Mouse (Mus musculus): ENCODE results near the gene Tecr. TPM values are rescaled to one million over a fixed set of nuclear protein-coding genes. Genes with fewer than 3 reads are reported as not detected.

Tecr gene
- polyA plus RNA-seq, 1 experiment from 2014 or later = 1,130 TPM

DNA sequence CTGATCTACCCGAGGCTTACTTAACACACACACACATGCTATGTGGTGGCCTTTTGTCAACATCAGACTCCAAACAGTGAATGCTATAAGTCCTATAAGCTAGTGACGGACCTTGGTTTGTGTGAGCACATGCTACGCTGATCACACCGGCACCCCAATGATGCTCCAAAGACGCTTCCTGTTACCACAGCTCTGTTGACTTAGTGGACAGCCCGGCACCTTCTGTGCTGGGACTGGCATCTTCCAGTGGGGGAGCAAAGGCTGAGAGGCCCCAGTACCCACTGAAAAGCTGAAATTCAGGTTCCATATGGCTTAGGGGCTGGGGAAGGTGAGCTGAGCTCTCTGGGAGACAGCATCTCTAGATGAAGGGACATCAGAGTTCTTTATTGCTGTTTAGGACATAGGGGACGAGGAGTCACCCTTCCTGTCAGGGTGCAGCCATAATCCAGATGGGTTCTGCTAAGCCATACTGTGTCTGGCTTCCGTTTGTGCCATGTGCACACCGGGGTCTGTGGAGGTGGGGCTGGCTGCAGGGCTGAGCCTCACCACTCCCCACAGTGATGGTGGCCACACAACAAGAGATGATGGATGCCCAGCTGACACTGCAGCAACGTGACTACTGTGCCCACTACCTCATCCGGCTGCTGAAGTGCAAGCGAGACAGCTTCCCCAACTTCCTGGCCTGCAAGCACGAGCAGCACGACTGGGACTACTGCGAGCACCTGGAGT lies 37.3 kb downstream of the Tecr start:
- H3K4me1 ChIP-seq (replicated peaks) = peaks cover 36% of the 10 kb centered on the region
- no peak overlapping the region for H3K27ac ChIP-seq (replicated peaks)
- WGBS = 84% methylated on average over 15 of the region's 15 CpGs
- no peaks in the 10 kb centered on the region for H3K9me3 ChIP-seq
- H3K36me3 ChIP-seq = peaks cover 47% of the 10 kb centered on the region
- no peaks in the 10 kb centered on the region for H3K27me3 ChIP-seq
- no peak for ATAC-seq (ENCODE audit: low read depth)
- H3K4me2 ChIP-seq = no peak overlapping the region
- no peak overlapping the region for H3K9ac ChIP-seq
- H3K4me3 ChIP-seq = no peak overlapping the region

DNA sequence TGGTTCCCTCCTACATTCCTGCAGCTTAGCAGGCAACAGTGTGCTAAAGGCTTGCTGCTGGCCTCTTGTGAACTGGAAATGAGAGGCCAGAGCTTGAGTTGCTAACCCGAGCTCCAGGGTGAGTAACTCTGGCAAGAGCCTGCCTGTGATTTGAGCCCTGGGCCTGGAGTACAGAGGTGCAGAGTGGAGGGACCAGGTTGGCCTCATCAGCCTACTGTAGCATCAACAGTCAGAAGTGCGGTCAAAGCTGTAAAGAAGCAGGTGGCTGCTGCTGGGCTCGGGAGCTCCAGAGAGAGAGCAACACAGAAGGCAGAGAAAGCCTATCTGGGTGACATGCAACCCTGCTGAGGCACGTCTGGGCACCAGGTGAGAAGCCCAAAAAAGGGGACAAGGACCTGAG lies 38.6 kb downstream of the Tecr start:
- ATAC-seq (ENCODE audit: low read depth) = no peak
- H3K27ac ChIP-seq (replicated peaks) = no peak overlapping the region
- no peak overlapping the region for H3K4me3 ChIP-seq
- H3K4me2 ChIP-seq = no peak overlapping the region
- H3K27me3 ChIP-seq = no peaks in the 10 kb centered on the region
- 79% methylated on average over 4 of the region's 4 CpGs for WGBS
- no peaks in the 10 kb centered on the region for H3K9me3 ChIP-seq
- H3K4me1 ChIP-seq (replicated peaks) = peaks cover 23% of the 10 kb centered on the region
- peaks cover 45% of the 10 kb centered on the region for H3K36me3 ChIP-seq
- no peak overlapping the region for H3K9ac ChIP-seq

DNA sequence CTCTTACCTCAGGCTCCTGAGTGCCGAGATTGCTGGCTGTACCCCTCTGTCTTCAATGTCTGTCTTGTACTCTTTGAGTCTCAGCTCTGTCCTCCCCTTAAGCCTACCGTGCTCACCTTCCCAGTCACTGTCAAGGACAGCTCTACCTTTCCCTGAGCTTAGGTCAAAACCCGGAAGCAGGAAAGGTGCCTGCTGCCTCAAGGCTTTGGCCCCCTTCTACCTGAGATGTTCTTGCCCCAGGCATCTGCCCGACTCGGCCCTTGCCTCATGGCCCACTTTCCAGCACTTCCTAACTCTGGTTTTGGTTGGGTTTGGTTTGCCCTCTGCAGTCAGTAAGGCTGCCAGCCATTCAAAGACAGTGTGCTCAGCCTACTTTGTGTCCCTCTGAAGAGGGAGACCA lies 39.0 kb downstream of the Tecr start:
- Histone ChIP-seq H3K27ac (replicated peaks) (no peak overlapping the region), H3K4me1 (replicated peaks) (peaks cover 23% of the 10 kb centered on the region), H3K9me3 (no peaks in the 10 kb centered on the region), H3K27me3 (no peaks in the 10 kb centered on the region), H3K4me3 (no peak overlapping the region), H3K9ac (no peak overlapping the region), H3K4me2 (no peak overlapping the region), H3K36me3 (peaks cover 41% of the 10 kb centered on the region)
- no peak for ATAC-seq (ENCODE audit: low read depth)
- WGBS = 76% methylated on average over 5 of the region's 5 CpGs

DNA sequence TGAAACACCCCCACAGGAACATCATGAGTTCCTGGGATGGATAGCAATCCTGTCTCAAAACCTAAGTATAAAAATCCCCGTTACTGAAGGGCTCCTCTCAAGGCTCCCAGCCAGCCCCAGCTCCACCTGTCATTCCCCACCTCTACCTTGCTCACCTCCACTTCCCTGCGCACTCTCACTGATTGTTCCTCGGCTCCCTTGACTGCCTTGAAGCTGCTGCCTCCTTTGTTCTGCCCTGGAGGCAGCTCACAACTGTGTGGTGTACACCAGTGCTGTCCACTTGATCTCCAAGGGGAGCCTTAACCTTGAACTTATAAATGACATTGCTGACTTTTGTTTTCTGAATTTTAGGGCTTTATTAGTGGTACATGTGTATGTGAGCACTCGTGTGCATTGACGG lies 39.6 kb downstream of the Tecr start:
- Histone ChIP-seq H3K4me1 (replicated peaks) (peaks cover 23% of the 10 kb centered on the region), H3K4me3 (peak overlapping the region; percentile 66; the same call in 1 of the 2 replicates), H3K9me3 (no peaks in the 10 kb centered on the region), H3K36me3 (peaks cover 35% of the 10 kb centered on the region), H3K27ac (replicated peaks) (no peak overlapping the region), H3K27me3 (no peaks in the 10 kb centered on the region), H3K4me2 (peak overlapping the region; percentile 96), H3K9ac (peak overlapping the region; percentile 81)
- 81% methylated on average over 5 of the region's 5 CpGs for WGBS
- no peak for ATAC-seq (ENCODE audit: low read depth)

DNA sequence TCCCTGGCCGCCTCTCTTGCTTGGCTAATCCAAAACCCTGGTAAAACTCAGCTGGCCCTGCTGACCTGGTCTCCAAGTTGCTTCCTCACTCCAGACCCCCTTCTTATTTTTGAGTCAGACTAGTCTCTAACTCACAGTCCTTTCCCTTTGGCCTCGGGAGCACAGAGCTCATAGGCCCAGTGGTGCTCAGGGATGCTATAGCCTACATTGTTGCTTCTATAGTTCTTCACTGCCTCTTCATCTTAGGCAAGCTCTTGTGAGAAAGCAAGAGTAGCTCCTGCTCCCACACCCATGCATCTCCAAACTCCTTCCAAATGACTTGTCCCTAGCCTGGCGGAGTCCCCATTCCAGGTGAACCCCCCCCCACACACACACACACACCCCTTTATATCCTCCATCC lies 40.1 kb downstream of the Tecr start:
- ATAC-seq (ENCODE audit: low read depth) = no peak
- Histone ChIP-seq H3K27me3 (no peaks in the 10 kb centered on the region), H3K27ac (replicated peaks) (no peak overlapping the region), H3K9ac (peak overlapping the region; percentile 81), H3K36me3 (peaks cover 30% of the 10 kb centered on the region), H3K4me3 (peak overlapping the region; percentile 66), H3K4me1 (replicated peaks) (peaks cover 23% of the 10 kb centered on the region), H3K9me3 (no peaks in the 10 kb centered on the region), H3K4me2 (peak overlapping the region; percentile 96)
- 62% methylated on average over 3 of the region's 3 CpGs for WGBS

DNA sequence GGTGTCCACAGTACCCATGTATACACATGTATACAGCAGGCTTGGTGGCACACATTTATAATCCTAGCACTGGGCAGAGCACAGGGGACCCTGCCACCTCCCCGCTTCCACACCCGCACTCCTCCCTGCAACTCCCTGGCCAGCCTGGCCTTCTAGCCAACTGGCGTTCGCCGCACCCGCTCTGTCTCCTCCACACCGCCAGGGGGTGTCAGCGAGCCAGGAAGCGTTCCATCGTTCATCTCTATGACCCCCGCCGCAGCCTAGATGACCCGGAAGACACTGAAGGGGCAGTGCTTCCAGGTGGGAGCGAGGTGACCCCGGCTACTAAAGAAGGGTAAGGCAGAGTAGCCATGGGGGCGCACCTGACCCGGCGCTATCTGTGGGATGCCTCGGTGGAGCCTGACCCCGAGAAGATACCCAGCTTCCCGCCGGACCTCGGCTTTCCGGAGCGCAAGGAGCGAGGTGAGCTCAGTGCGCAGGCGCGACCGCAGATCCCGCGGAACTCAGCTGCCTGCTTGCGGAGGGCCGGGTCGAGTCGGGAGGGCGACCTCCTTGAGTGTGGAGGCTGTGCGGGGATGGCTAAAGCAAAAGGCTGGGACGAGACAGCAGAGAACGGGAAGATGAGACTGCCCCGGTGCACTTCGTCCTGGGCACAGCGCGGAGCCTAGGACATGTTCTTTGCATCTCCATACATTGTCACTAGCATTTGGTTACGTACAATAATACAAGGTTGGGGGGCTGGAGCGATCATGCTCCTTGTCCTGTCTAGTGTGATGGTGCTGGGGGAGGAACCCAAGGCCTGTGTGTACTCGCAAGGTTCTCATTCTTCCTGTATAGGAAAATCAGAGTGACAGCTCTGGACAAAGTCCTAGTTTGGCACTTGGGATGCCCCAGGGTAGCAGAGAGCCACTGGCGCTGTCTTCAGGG lies 41.0 kb downstream of the Tecr start, which contains the start of gene Ndufb7:
TSS of gene Ndufb7 (plus strand) at position 203 of the 927 bp plus-strand sequence.
- Histone ChIP-seq H3K4me2 (peak within 1 kb of the TSS; percentile 96), H3K27ac (replicated peaks) (peak within 1 kb of the TSS; percentile 84), H3K9me3 (no peaks in the 10 kb centered on the region), H3K4me3 (peak within 1 kb of the TSS; percentile 66), H3K4me1 (replicated peaks) (peaks cover 23% of the 10 kb centered on the region), H3K27me3 (no peaks in the 10 kb centered on the region), H3K9ac (peak within 1 kb of the TSS; percentile 81), H3K36me3 (peaks cover 21% of the 10 kb centered on the region)
- WGBS = under 1% methylated on average over 48 of the region's 48 CpGs
- ATAC-seq (ENCODE audit: low read depth) = peak; percentile 87

DNA sequence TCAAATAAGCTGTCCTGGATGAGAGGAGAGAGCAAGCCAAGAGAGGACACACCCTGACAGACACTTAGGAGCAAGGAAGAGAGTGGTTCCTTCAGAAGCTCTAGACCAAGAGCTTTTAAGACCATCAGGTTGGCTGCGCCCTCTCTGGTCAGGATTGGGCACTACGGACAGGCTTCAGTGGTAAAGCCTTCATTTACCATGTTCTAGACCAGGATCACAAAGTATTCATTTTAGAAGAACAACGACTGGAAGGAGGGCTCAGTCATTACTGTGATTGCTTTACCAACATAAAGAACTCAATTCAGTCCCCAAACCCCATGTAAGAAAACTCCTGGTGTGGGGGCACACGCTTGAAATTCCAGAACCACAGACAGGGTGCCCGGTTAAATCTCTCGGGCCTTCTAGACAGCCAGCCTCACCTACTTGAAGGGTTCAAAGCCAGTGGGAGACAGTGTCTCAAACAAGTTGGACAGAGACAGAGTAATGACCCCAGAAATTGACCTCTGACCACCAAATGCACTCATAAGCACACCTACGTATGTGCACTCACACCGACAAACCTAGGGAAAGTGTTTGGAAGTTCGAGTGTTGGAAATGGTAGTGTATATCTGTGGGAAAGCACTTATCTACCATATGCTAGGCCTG lies 41.9 kb downstream of the Tecr start:
- Histone ChIP-seq H3K9me3 (no peaks in the 10 kb centered on the region), H3K36me3 (peaks cover 12% of the 10 kb centered on the region), H3K4me3 (no peak overlapping the region; the same call in 1 of the 2 replicates), H3K4me1 (replicated peaks) (peaks cover 23% of the 10 kb centered on the region), H3K27ac (replicated peaks) (no peak overlapping the region), H3K27me3 (no peaks in the 10 kb centered on the region), H3K9ac (no peak overlapping the region), H3K4me2 (no peak overlapping the region)
- WGBS = 77% methylated on average over 9 of the region's 9 CpGs
- peak; percentile 4 for ATAC-seq (ENCODE audit: low read depth)

DNA sequence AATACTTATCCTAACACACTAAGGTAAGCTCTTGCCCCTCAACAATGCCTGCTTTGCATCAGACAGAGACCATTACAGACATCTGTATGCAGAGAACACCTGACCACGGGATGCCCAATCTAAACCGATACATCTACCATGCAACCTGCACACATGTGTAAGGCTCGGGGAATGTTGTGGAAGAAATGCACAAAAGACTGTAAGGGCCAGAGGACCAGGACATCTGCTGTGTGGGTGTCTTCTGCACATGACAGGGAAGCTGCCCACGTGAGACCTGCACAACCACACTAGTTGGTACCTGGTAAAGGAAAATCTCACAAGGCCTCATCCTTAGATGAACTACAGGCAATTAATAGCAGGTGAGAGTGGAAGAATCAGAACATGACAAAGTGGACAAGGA lies 44.5 kb downstream of the Tecr start:
- Histone ChIP-seq H3K9ac (no peak overlapping the region), H3K27ac (replicated peaks) (no peak overlapping the region), H3K4me2 (no peak overlapping the region), H3K27me3 (no peaks in the 10 kb centered on the region), H3K36me3 (no peaks in the 10 kb centered on the region), H3K4me1 (replicated peaks) (peaks cover 12% of the 10 kb centered on the region), H3K9me3 (no peaks in the 10 kb centered on the region), H3K4me3 (no peak overlapping the region)
- no peak for ATAC-seq (ENCODE audit: low read depth)
- 71% methylated on average over 4 of the region's 4 CpGs for WGBS

DNA sequence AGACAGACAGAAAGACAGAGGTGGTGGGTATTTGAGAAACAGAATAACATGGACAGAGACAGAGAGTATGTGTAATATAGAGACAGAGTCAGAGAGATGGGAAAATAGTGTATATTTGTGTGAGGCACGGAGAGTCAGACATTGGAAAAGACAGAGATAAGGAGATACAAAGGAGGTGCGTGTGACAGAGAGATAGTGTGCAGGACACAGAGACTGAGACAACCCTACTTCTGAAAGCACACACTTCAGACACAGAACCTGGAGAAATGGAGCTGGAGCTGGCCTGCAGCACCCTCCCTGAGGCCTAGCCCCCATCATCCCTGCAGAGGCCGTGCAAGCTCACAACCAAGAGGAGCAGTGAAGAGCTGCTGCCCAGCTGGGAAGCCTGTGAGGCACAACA lies 45.1 kb downstream of the Tecr start:
- H3K4me2 ChIP-seq = no peak overlapping the region
- H3K36me3 ChIP-seq = no peaks in the 10 kb centered on the region
- H3K9ac ChIP-seq = no peak overlapping the region
- H3K27ac ChIP-seq (replicated peaks) = no peak overlapping the region
- H3K9me3 ChIP-seq = no peaks in the 10 kb centered on the region
- no peak overlapping the region for H3K4me3 ChIP-seq
- H3K4me1 ChIP-seq (replicated peaks) = peaks cover 6% of the 10 kb centered on the region
- no peaks in the 10 kb centered on the region for H3K27me3 ChIP-seq
- WGBS = 87% methylated on average over 3 of the region's 3 CpGs
- no peak for ATAC-seq (ENCODE audit: low read depth)

DNA sequence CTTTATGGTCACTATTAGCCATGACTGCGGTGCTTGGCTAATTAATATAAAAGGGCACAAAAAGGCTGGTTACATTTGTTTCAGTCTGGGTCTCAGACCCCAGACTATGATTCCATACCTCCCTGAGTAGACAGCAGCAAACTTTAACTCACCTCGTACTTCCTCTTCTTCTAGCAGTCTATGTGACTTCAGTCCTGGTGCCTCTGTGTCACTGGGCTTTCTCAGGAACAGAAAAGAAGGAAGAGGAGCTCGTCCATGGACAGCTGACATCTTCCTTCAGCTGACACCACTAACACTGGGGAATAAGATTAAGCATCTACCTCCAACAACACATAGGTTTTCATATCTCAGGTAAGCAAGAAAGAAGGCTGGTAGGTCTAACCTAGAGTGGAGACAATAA lies 72.0 kb downstream of the Tecr start, which contains the start of gene Olfr370:
TSS of gene Olfr370 (plus strand) at position 45 of the 400 bp plus-strand sequence.
- Histone ChIP-seq H3K27ac (replicated peaks) (no peak within 1 kb of the TSS), H3K36me3 (no peaks in the 10 kb centered on the region), H3K4me3 (no peak within 1 kb of the TSS), H3K4me1 (replicated peaks) (no peaks in the 10 kb centered on the region), H3K9me3 (no peaks in the 10 kb centered on the region), H3K4me2 (no peak within 1 kb of the TSS), H3K9ac (no peak within 1 kb of the TSS), H3K27me3 (no peaks in the 10 kb centered on the region)
- no peak for ATAC-seq (ENCODE audit: low read depth)
- 78% methylated on average over 3 of the region's 3 CpGs for WGBS

DNA sequence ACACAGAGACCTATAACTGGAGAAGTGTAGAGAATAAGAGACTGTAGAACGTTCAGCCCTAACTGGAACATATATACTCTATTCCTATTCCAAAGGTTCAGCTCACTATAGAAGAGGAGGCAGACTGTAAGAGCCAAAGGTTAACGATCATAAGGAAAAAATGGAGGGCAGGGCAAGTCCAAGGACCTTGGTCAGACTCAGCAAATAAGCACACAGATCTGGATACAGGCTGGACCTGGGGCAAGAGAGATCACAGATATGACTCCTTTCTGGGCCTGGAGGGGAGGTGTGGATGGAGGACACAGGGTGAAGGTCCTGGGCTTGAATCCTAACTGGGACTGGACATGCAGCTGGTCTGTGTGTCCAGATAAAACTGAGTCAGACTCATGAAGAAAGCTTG lies 73.0 kb downstream of the Tecr start:
- H3K4me1 ChIP-seq (replicated peaks) = no peaks in the 10 kb centered on the region
- no peak overlapping the region for H3K27ac ChIP-seq (replicated peaks)
- H3K36me3 ChIP-seq = no peaks in the 10 kb centered on the region
- no peaks in the 10 kb centered on the region for H3K9me3 ChIP-seq
- H3K4me3 ChIP-seq = no peak overlapping the region
- 93% methylated on average over 2 of the region's 2 CpGs for WGBS
- no peak for ATAC-seq (ENCODE audit: low read depth)
- no peaks in the 10 kb centered on the region for H3K27me3 ChIP-seq
- H3K9ac ChIP-seq = no peak overlapping the region
- no peak overlapping the region for H3K4me2 ChIP-seq
